Mouse (Mus musculus) adrenal gland, adult 18-20 months (tissue): ENCODE measurements around the gene Maneal. TPM values are rescaled to one million over a fixed set of nuclear protein-coding genes. Genes with fewer than 3 reads are reported as not detected.

Experiments used
- total RNA-seq, 2 experiments: library from RNA; stranded (reverse); gene quantifications; 1 replicate in 1 of 2; 2 replicates in 1 of 2; pipeline ENCODE4 v1.2.3; 2021

Maneal gene
- total RNA-seq, 2 experiments from 2014 or later = 4.0 to 5.0 TPM

Other genes with a start within 250 kb of the Maneal start
- not detected for gene Pou3f1, start 205.4 kb downstream of the Maneal start, total RNA-seq
- gene Utp11, start 168.6 kb downstream of the Maneal start, total RNA-seq = 10 to 100 TPM; 32.5 to 35.7 TPM
- 10 to 100 TPM in 1 of 2 experiments, 1 to 10 TPM in 1; 6.3 to 15.0 TPM for gene Fhl3, start 161.5 kb downstream of the Maneal start, total RNA-seq
- 10 to 100 TPM; 33.1 to 34.9 TPM for gene Sf3a3, start 147.4 kb downstream of the Maneal start, total RNA-seq
- gene Inpp5b, start 120.3 kb downstream of the Maneal start, total RNA-seq = 10 to 100 TPM; 16.9 to 18.8 TPM
- 10 to 100 TPM; 27.0 TPM for gene Mtf1, start 60.1 kb downstream of the Maneal start, total RNA-seq
- gene Yrdc, start 11.5 kb downstream of the Maneal start, total RNA-seq = 10 to 100 TPM; 36.8 to 44.2 TPM
- gene 1110065P20Rik, start 11.0 kb downstream of the Maneal start, total RNA-seq = 10 to 100 TPM; 44.6 TPM
- gene Epha10, start 18.7 kb upstream of the Maneal start, total RNA-seq = 1 to 10 TPM; 1.9 to 2.4 TPM
- 10 to 100 TPM; 12.7 to 14.0 TPM for gene 9930104L06Rik, start 74.9 kb upstream of the Maneal start, total RNA-seq
- gene Cdca8, start 77.1 kb upstream of the Maneal start, total RNA-seq = 1 to 10 TPM; 2.3 to 2.5 TPM
- 1 to 10 TPM; 4.6 to 7.8 TPM for gene Rspo1, start 124.3 kb upstream of the Maneal start, total RNA-seq
- 10 to 100 TPM; 57.3 to 61.3 TPM for gene Gnl2, start 154.4 kb upstream of the Maneal start, total RNA-seq
- gene Dnali1, start 203.5 kb upstream of the Maneal start, total RNA-seq = not detected
- gene Snip1, start 204.5 kb upstream of the Maneal start, total RNA-seq = 10 to 100 TPM; 16.9 to 20.7 TPM
- 10 to 100 TPM; 24.0 to 29.2 TPM for gene Meaf6, start 223.0 kb upstream of the Maneal start, total RNA-seq